Mouse (Mus musculus) limb, embryonic 13.5 days (tissue): ENCODE data around the gene Slc30a3. TPM values are rescaled to one million over a fixed set of nuclear protein-coding genes. Genes with fewer than 3 reads are reported as not detected.

Experiments
- ATAC-seq: fragments of 200-750 bp; cut with Nextera tagmentation; 2 replicates; pipeline ENCODE4 v1.8.0; 2017; ENCODE audit warnings: low read depth, moderate number of reproducible peaks, moderate TSS enrichment; ENCODE audit not compliant: low FRiP score
- H3K27ac ChIP-seq: fragments of 300-500 bp; sonication (generic); 2 replicates; pipeline ENCODE4 v1.5.1; 2015; ENCODE audit warnings: inconsistent platforms, mild to moderate bottlenecking, moderate library complexity
- H3K27me3 ChIP-seq: fragments of 300-500 bp; sonication (generic); 2 replicates; pipeline ENCODE4 v1.6.1; 2015; ENCODE audit warnings: mild to moderate bottlenecking, inconsistent platforms
- H3K36me3 ChIP-seq: fragments of 300-500 bp; sonication (generic); 2 replicates; pipeline ENCODE4 v1.6.1; 2015; ENCODE audit warnings: inconsistent platforms, mild to moderate bottlenecking, moderate library complexity
- H3K4me1 ChIP-seq: fragments of 300-500 bp; sonication (generic); 2 replicates; pipeline ENCODE4 v1.6.1; 2015; ENCODE audit warnings: inconsistent platforms
- H3K4me2 ChIP-seq: fragments of 300-500 bp; sonication (generic); replicated peaks from 2 replicates; pipeline ENCODE4 v1.6.1; 2015; ENCODE audit warnings: inconsistent platforms, mild to moderate bottlenecking, moderate library complexity
- H3K4me3 ChIP-seq: fragments of 300-500 bp; sonication (generic); 2 replicates; pipeline ENCODE4 v1.5.1; 2015; ENCODE audit warnings: moderate library complexity, mild to moderate bottlenecking, inconsistent platforms
- H3K9ac ChIP-seq: fragments of 300-500 bp; sonication (generic); 2 replicates; pipeline ENCODE4 v1.6.1; 2015; ENCODE audit warnings: mild to moderate bottlenecking, inconsistent platforms
- H3K9me3 ChIP-seq: fragments of 300-500 bp; sonication (generic); 2 replicates; pipeline ENCODE4 v1.6.1; 2016; ENCODE audit warnings: inconsistent platforms
- WGBS: fragments of 180-500 bp; shearing (Covaris S2); methylation state at CpG from one replicate; pipeline ENCODE4 v1.1.7; 2015; 5-methylcytosine and 5-hydroxymethylcytosine counted together
- polyA plus RNA-seq: library from polyadenylated mRNA; unstranded; fragments of >200 nt; fragmentation: Nextera tagmentation; extraction: Ambion mirVana; gene quantifications from 2 replicates; pipeline ENCODE4 v1.2.1, GENCODE M21; 2015

Gene Slc30a3
- polyA plus RNA-seq, 1 experiment from 2014 or later: 0.57 TPM

DNA sequence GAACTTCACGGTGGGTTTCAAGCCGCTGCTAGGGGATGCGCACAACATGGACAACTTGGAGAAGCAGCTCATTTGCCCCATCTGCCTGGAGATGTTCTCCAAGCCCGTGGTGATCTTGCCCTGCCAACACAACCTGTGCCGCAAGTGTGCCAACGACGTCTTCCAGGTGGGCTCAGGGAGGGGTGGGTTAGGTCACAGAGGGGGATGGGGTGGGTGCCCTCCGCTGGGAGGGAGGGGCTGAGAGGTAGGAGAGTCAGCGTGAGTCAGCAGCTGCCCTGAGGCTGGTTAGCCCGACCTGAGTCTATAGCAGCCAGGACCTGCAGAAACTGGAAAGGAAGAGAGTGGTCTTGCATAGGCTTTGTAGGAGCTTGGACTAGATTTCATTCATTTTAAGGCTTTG is 8.9 kb upstream of the Slc30a3 start:
- WGBS: 24% methylated on average over 10 of the region's 10 CpGs
- ATAC-seq: no peak

DNA sequence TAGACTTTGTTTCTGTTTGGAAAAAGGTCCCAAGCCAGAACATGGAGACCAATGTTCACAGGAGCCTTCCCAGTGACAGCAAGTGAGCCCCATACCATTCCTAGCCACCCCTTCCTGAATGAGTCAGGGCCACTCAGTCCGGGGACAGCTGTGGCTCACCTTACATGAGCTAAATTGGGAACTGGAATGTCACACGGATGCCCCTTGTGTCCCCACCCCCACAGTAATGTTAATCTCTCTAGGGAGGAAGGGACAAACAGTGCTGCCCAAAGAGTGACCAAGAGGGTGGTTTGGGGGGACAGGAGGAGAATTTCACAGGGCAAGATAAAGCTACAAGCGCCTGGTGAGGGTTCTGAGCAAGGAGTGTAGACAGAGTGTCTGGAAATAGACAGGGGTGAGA is 8.3 kb upstream of the Slc30a3 start, which contains the start of gene Trim54:
Gene Trim54 (plus strand): TSS at position 359 of the 400 bp plus-strand sequence.
- ATAC-seq: no peak
- Histone ChIP-seq H3K27me3 (peaks cover 21% of the 10 kb centered on the region; the same call in 1 of the 2 replicates), H3K27ac (no peak within 1 kb of the TSS), H3K9ac (0 out of 2 replicates have a peak within 1 kb of the TSS, but pooled peaks have one; percentile 19), H3K9me3 (peaks cover 6% of the 10 kb centered on the region; the same call in 1 of the 2 replicates), H3K36me3 (no peaks in the 10 kb centered on the region), H3K4me2 (no peak within 1 kb of the TSS), H3K4me3 (no peak within 1 kb of the TSS), H3K4me1 (no peaks in the 10 kb centered on the region)
- WGBS: 33% methylated on average over 3 of the region's 3 CpGs

More for the DNA sequence above, 8.9 kb upstream of the Slc30a3 start:
- Histone ChIP-seq H3K9me3 (peaks cover 6% of the 10 kb centered on the region; the same call in 1 of the 2 replicates), H3K27me3 (peaks cover 17% of the 10 kb centered on the region; the same call in 1 of the 2 replicates), H3K36me3 (no peaks in the 10 kb centered on the region), H3K9ac (0 out of 2 replicates have a peak overlapping the region, but pooled peaks have one; percentile 19), H3K4me3 (no peak overlapping the region), H3K4me1 (no peaks in the 10 kb centered on the region), H3K4me2 (no peak overlapping the region), H3K27ac (no peak overlapping the region)

DNA sequence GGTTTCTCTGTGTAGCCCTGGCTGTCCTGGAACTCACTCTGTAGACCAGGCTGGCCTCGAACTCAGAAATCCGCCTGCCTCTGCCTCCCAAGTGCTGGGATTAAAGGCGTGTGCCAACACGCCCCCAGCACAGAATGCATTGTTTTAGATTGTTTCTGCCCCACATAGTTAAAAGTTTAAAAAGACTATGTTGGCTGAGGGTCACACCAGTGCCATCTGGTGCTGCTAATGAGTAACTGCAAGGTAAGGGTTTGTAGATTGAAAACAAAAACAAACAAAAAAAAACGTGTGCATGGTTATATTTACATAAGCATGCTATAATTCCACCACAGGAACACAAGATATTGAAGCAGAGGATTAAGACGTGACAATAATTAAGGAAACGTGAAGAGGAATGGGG is 2.7 kb upstream of the Slc30a3 start:
- 33% methylated on average over 7 of the region's 7 CpGs for WGBS

DNA sequence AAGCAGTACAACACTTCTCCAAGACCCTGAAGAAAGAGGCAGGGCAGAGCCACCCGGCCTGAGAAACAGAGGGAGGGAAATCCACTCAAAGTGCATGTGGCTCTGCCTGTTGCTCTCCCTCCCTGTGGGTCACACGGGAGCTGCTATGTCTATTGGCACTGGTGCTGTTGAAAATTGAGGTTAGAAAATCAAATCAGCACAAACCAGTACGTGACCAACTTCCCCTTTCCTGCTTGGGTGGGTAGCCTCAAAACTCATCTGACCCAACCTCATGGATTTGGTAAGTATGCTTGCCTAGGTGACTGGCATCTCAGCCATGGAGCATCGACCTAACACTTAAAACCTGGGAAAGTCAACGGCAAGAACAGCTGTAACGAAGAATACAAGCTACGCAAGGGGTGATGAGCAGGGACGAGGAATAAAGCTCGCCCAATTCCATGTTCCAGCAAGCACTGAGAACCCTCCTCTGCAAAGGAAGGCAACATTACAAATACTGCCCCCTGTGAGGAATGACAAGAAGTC is 2.2 kb downstream of the Slc30a3 start, which contains the start of gene Dnajc5g:
Gene Dnajc5g (plus strand): TSS at position 472 of the 522 bp plus-strand sequence.
- no peaks in the 10 kb centered on the region for H3K36me3 ChIP-seq
- no peak within 1 kb of the TSS for H3K4me3 ChIP-seq
- H3K27me3 ChIP-seq: peaks cover 10% of the 10 kb centered on the region; the same call in 1 of the 2 replicates
- H3K4me1 ChIP-seq: no peaks in the 10 kb centered on the region
- no peak within 1 kb of the TSS for H3K4me2 ChIP-seq
- H3K9me3 ChIP-seq: no peaks in the 10 kb centered on the region
- ATAC-seq: no peak
- H3K27ac ChIP-seq: no peak within 1 kb of the TSS
- no peak within 1 kb of the TSS for H3K9ac ChIP-seq
- 86% methylated on average over 9 of the region's 9 CpGs for WGBS

More for the DNA sequence above, 2.7 kb upstream of the Slc30a3 start:
- H3K4me3 ChIP-seq: no peak overlapping the region
- no peak overlapping the region for H3K9ac ChIP-seq
- H3K4me1 ChIP-seq: no peaks in the 10 kb centered on the region
- peaks cover 12% of the 10 kb centered on the region; the same call in 1 of the 2 replicates for H3K27me3 ChIP-seq
- no peak for ATAC-seq
- H3K9me3 ChIP-seq: peaks cover 6% of the 10 kb centered on the region; the same call in 1 of the 2 replicates
- no peak overlapping the region for H3K27ac ChIP-seq
- H3K4me2 ChIP-seq: no peak overlapping the region
- H3K36me3 ChIP-seq: no peaks in the 10 kb centered on the region

DNA sequence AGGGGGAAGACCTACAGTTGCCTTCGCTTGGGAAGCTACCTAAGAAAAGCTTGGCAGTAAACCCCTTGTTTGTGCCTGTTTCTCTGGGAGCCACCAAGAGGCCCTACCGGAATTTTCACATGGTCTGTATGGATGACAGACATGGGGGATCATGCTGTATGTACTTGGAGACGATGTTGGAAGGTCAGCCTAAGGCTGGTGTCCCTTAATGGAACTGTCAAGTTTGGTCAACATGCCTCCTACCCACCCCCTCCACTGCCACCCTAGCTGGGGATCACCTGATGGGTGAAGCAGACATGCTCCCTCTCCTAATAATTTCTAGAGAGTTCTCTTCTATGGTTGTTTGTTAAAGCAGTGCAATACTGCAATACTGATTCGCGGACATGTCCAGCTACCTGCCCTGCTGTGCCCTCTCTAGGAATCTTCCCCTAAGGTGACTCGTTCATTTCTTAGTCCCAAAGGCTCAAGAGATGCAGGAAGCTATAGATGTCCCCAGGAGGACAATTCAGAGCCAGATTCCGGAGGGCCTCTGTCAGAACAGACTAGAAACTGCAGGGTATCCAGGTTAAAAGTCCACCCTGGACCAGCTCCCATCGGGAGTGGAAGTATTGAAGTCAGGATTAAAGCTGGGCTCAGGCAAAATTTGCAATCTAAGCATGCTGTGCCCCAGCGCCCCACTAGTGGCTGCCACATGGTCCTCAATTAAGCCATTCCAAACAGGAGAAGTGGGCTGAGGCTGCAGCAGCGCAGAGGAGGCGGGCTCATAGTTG is 12.1 kb downstream of the Slc30a3 start:
- Histone ChIP-seq H3K9me3 (no peaks in the 10 kb centered on the region), H3K4me2 (peak overlapping the region; percentile 79), H3K4me3 (peak overlapping the region; percentile 23), H3K4me1 (peaks cover 34% of the 10 kb centered on the region), H3K27me3 (peaks cover 90% of the 10 kb centered on the region), H3K27ac (no peak overlapping the region), H3K36me3 (no peaks in the 10 kb centered on the region), H3K9ac (no peak overlapping the region)
- WGBS: 25% methylated on average over 11 of the region's 11 CpGs
- no peak for ATAC-seq

DNA sequence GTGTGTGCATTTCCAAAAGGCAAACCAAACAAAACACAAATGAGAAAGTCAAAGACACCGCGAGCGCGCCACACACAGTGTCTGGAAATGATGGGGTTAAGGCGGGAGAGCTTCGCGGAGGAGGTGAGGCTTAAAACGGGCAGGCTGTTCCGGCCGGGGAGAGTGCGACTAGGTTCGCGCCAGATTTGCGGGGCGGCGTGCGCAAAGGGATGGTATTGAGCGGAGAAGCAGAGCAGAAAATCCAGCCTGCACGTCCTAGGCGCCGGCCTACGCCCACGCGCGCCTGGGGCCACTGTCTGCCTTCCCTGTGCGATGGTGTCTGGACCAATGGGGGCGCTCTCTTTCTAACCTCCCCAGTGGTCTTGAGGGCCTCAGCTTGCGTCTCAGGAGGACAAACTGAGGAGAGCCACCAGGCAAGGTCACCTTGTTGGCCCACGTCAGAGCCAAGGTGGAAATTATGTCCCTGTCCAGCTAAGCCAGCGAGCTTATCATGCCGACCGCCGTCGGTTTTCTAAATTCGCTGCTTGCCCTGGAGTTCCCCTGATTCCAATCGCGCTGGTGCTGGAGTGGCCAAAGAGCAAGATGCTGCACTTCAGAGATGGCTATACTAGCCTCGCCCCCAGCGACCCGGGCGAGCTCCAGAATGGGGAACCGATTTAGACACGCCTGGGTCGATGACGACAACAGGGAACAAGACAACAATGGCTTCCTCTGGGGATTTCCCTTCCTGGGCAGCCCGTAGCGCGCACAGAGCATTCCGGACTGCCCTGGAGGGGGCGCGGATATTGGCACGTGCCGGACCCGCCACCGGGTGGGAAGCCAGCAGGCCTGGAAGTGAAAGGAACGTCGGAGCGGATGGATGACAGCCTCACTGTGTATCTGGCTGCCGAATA is 13.0 kb downstream of the Slc30a3 start:
- H3K4me2 ChIP-seq: peak overlapping the region; percentile 79
- peaks cover 34% of the 10 kb centered on the region for H3K4me1 ChIP-seq
- H3K4me3 ChIP-seq: peak overlapping the region; percentile 23
- 0 out of 2 replicates have a peak overlapping the region, but pooled peaks have one; percentile 13 for H3K9ac ChIP-seq
- WGBS: under 1% methylated on average over 59 of the region's 59 CpGs
- no peak for ATAC-seq
- peaks cover 96% of the 10 kb centered on the region for H3K27me3 ChIP-seq
- H3K9me3 ChIP-seq: no peaks in the 10 kb centered on the region
- no peak overlapping the region for H3K27ac ChIP-seq
- no peaks in the 10 kb centered on the region for H3K36me3 ChIP-seq

DNA sequence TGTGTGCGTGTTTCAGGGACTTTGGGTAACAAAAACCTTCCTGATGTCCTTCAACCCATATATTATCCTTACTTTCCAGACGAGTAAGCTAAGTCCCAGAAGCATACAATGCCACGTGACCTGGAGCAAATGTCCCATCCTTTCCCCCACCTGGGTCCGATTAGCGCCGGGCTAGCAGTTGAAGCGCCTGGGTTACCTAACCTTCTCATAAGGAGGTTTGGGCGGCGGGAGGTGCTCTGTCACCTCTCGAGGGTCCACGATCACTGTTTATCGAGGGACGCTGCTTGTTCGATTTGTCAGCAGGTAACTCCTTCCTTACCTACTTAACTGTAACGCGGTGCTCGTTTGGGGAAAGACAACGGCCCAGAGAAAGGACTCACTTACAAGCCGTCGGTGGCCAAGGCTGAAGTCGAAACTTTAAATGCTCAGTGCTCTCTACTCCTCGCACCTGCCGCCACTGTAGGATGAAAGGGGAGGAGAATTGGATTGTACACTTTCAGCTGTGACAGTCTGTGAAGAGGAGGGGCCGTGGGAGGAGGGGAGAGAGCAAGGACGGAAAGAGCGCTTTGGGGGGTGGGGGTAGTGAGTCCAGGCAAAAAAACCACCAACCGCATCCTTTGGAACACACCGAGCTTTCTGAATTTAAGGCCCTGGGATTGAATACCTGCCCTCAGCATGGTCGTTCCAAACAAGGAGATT is 13.8 kb downstream of the Slc30a3 start:
- H3K27ac ChIP-seq: no peak overlapping the region
- H3K27me3 ChIP-seq: peaks cover 100% of the 10 kb centered on the region
- no peaks in the 10 kb centered on the region for H3K36me3 ChIP-seq
- H3K4me1 ChIP-seq: peaks cover 34% of the 10 kb centered on the region
- H3K4me3 ChIP-seq: peak overlapping the region; percentile 23
- ATAC-seq: no peak
- WGBS: 3% methylated on average over 29 of the region's 29 CpGs
- peak overlapping the region; percentile 79 for H3K4me2 ChIP-seq
- H3K9ac ChIP-seq: no peak overlapping the region
- no peaks in the 10 kb centered on the region for H3K9me3 ChIP-seq

DNA sequence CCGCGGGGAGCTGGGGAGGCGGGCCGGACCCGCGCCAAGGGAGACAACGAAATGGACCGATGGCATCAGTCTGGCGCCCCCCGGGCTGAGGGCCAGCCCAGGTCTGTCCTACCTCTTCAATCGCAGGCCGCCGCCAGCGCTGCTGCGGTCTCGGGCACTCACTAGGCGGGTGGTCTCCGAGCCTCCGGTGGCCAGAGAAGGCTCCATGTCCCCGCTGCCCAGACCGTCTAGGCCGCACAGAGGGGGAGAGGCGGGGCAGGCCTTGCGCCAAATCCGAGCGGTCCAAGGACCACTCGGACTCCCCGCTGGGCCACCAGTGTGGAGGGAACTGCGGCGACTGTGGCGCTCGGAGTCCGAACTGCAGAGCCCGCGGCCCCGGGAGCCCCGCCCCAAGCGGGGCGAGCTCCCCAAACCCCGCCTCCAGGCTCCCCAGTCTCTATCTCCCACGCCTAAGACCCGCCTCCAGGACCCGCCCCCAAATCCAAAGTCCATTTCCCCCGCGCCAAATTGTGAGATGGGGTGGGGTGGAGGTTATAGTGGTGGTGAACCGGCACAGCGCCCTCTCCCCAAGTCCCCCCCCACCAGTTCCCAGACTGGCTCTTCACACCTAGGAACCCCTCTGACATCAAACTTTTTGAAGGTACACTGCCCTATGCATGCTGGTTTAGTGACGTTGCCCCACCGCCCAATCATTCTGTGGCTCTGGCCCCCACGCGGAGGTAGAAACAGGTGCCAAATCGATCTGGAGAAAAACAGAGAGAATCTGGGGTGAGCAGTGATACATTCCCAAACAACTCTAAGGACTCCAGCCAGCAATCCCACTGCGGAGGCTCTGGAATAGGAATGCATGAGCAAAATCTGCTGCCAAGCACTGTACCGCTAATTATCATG is 14.6 kb downstream of the Slc30a3 start:
- peak; percentile 43; the same call in 1 of the 2 replicates for ATAC-seq
- peak overlapping the region; percentile 63 for H3K9ac ChIP-seq
- H3K27ac ChIP-seq: no peak overlapping the region
- under 1% methylated on average over 52 of the region's 54 CpGs for WGBS
- peak overlapping the region; percentile 48 for H3K4me3 ChIP-seq
- H3K9me3 ChIP-seq: no peaks in the 10 kb centered on the region
- H3K27me3 ChIP-seq: peaks cover 100% of the 10 kb centered on the region
- H3K4me1 ChIP-seq: peaks cover 34% of the 10 kb centered on the region
- H3K36me3 ChIP-seq: no peaks in the 10 kb centered on the region
- H3K4me2 ChIP-seq: peak overlapping the region; percentile 79

DNA sequence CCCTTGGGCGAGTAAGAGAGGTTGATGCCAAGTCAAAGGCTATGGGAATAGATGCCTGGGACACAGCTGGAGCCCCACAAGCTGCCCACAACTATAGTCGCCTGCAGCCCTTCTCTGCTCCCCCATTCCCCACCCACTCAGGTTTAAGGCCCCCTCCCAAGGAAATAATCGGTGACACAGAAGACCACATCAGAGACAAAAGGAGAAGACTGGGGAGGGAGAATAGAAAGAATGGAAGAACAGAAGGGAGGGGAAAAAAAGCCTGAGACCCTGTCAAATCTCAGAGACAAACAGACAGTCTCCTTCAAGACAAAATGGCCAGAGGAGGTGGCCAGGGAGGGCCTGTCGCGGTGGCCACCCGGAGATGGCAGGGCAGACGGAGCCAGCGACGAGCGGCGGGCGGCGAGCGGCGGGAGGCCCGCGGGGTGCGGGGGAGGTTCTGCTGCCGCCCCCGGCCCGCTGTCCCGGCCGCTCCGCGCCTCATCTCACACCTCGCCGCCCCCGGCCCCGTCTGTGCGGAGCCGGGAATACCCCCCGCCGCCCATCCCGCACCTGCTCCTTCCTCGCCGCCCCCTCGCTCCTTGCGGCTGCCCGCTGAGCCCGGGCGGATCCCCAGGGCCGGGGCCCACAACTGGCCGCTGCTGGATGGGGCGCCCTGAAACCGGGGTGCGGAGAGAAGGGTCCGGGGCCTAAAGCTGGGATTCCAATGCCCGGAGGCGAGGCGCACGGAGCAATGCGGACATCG is 15.6 kb downstream of the Slc30a3 start:
- Histone ChIP-seq H3K4me1 (peaks cover 34% of the 10 kb centered on the region), H3K27me3 (peaks cover 100% of the 10 kb centered on the region), H3K4me3 (peak overlapping the region; percentile 48), H3K9ac (peak overlapping the region; percentile 63), H3K36me3 (no peaks in the 10 kb centered on the region), H3K4me2 (peak overlapping the region; percentile 79), H3K27ac (no peak overlapping the region), H3K9me3 (no peaks in the 10 kb centered on the region)
- WGBS: 1% methylated on average over 44 of the region's 53 CpGs
- no peak for ATAC-seq

DNA sequence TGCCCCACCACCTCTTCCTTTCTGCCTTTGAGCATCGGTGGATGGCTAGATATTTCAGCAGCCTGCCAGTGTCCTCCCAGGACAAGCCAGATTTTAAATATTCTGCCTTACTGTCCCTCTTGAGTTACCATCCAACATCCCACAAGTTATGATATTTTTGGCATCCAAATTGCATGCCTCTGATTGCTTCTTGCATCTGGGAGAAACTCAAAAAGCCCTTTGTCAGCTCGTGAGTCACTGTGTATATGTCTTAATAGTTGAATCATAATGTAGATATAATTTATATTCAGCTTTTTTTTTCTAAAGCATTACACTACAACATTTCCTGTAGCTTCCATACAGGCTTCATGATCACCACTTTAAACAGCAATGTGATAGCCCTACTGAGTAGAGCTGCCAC is 20.9 kb downstream of the Slc30a3 start:
- H3K4me1 ChIP-seq: peaks cover 9% of the 10 kb centered on the region
- no peak overlapping the region for H3K4me2 ChIP-seq
- no peak overlapping the region for H3K4me3 ChIP-seq
- H3K27ac ChIP-seq: no peak overlapping the region
- no peaks in the 10 kb centered on the region for H3K9me3 ChIP-seq
- peaks cover 78% of the 10 kb centered on the region for H3K27me3 ChIP-seq
- H3K36me3 ChIP-seq: no peaks in the 10 kb centered on the region
- 78% methylated on average over 2 of the region's 2 CpGs for WGBS
- ATAC-seq: no peak
- H3K9ac ChIP-seq: no peak overlapping the region
